Mouse (Mus musculus): ENCODE results near the gene Gpr87. TPM values are rescaled to one million over a fixed set of nuclear protein-coding genes. Genes with fewer than 3 reads are reported as not detected.

Gpr87 gene
- total RNA-seq, 2 experiments from 2014 or later = not detected

GRCm38 (mm10) chr3:59191674-59192073, 3.2 kb downstream of the Gpr87 start:
- no peak for ATAC-seq (ENCODE audit: poor library complexity, severe bottlenecking)

GRCm38 (mm10) chr3:59187336-59187735, 7.6 kb downstream of the Gpr87 start:
- no peak for ATAC-seq (ENCODE audit: poor library complexity, severe bottlenecking)

- no peak for ATAC-seq (ENCODE audit: poor library complexity, severe bottlenecking)
These were observed 9.2 kb downstream of the Gpr87 start for GRCm38 (mm10) chr3:59185662-59186061.

- ATAC-seq (ENCODE audit: poor library complexity, severe bottlenecking) = no peak
These were observed 12.8 kb downstream of the Gpr87 start for GRCm38 (mm10) chr3:59182129-59182528.

- ATAC-seq (ENCODE audit: poor library complexity, severe bottlenecking) = no peak
These were observed 13.8 kb downstream of the Gpr87 start for GRCm38 (mm10) chr3:59181134-59181533.

GRCm38 (mm10) chr3:59176871-59177270, 18.0 kb downstream of the Gpr87 start:
- no peak for ATAC-seq (ENCODE audit: poor library complexity, severe bottlenecking)

GRCm38 (mm10) chr3:59175234-59175633, 19.7 kb downstream of the Gpr87 start:
- ATAC-seq (ENCODE audit: poor library complexity, severe bottlenecking) = peak; percentile 92

- ATAC-seq (ENCODE audit: poor library complexity, severe bottlenecking) = peak; percentile 39
These were observed 20.3 kb downstream of the Gpr87 start for GRCm38 (mm10) chr3:59174426-59175154.

GRCm38 (mm10) chr3:59169921-59170627, 24.8 kb downstream of the Gpr87 start:
- peak; percentile 46 for ATAC-seq (ENCODE audit: poor library complexity, severe bottlenecking)

- ATAC-seq (ENCODE audit: poor library complexity, severe bottlenecking) = no peak
These were observed 25.7 kb downstream of the Gpr87 start for GRCm38 (mm10) chr3:59169215-59169614.

- ATAC-seq (ENCODE audit: poor library complexity, severe bottlenecking) = no peak
These were observed 26.4 kb downstream of the Gpr87 start for GRCm38 (mm10) chr3:59168476-59168875.

GRCm38 (mm10) chr3:59167417-59168054, 27.4 kb downstream of the Gpr87 start:
- no peak for ATAC-seq (ENCODE audit: poor library complexity, severe bottlenecking)

GRCm38 (mm10) chr3:59160465-59160864, 34.4 kb downstream of the Gpr87 start:
- ATAC-seq (ENCODE audit: poor library complexity, severe bottlenecking) = no peak

- no peak for ATAC-seq (ENCODE audit: poor library complexity, severe bottlenecking)
These were observed 37.9 kb downstream of the Gpr87 start for GRCm38 (mm10) chr3:59157048-59157447.

- ATAC-seq (ENCODE audit: poor library complexity, severe bottlenecking) = no peak
These were observed 39.5 kb downstream of the Gpr87 start for GRCm38 (mm10) chr3:59155404-59155803.

- ATAC-seq (ENCODE audit: poor library complexity, severe bottlenecking) = no peak
These were observed 40.0 kb downstream of the Gpr87 start for GRCm38 (mm10) chr3:59154888-59155287.

- peak; percentile 86 for ATAC-seq (ENCODE audit: poor library complexity, severe bottlenecking)
These were observed 41.5 kb downstream of the Gpr87 start, which contains the start of gene P2ry14 for GRCm38 (mm10) chr3:59153424-59153823. P2ry14 (minus strand) TSS chr3:59153618.

GRCm38 (mm10) chr3:59150624-59151023, 44.3 kb downstream of the Gpr87 start:
- ATAC-seq (ENCODE audit: poor library complexity, severe bottlenecking) = no peak

GRCm38 (mm10) chr3:59149646-59150045, 45.3 kb downstream of the Gpr87 start:
- no peak for ATAC-seq (ENCODE audit: poor library complexity, severe bottlenecking)

GRCm38 (mm10) chr3:59145194-59145593, 49.7 kb downstream of the Gpr87 start:
- no peak for ATAC-seq (ENCODE audit: poor library complexity, severe bottlenecking)

GRCm38 (mm10) chr3:59141507-59142305, 53.2 kb downstream of the Gpr87 start:
- ATAC-seq (ENCODE audit: poor library complexity, severe bottlenecking) = no peak

All from megakaryocyte, adult 5-6 weeks (primary cell).